ENCODE assay signal across 18 mouse cellular contexts in genomic region chr17:75268506-75268905, GRCm38 (mm10).
DNase-seq lines count a peak whose midpoint lies in the region; ATAC-seq and TF ChIP-seq lines count a peak whose summit lies in the region.
"Had no signal": no experiment of that assay in that cellular context is flagged by ENCODE, and none has a peak within 500 bp of the region (broad histone marks: within the 10 kb centered on the region; RNA-seq: fewer than 3 reads in every experiment).

No protein-coding gene starts in this region.

- no peak for ATAC-seq in forebrain, embryonic 14.5 days
- no peak for ATAC-seq in forebrain, embryonic 11.5 days (replicated peaks; ENCODE audit: low FRiP score)
- ATAC-seq in lung, embryonic 14.5 days (ENCODE audit: insufficient read depth), result no peak
- ATAC-seq: Patski had no signal

- H3K9ac ChIP-seq in forebrain, embryonic 14.5 days (ENCODE audit: low read length), result no peak overlapping the region
- H3K9ac ChIP-seq in forebrain, embryonic 11.5 days (ENCODE audit: low read length), result no peak overlapping the region
- no peak overlapping the region for H3K9ac ChIP-seq in lung, embryonic 14.5 days
- H3K9ac ChIP-seq: heart, embryonic 13.5 days; hindbrain, embryonic 14.5 days; neural tube, embryonic 12.5 days had no signal

- no peak overlapping the region for H3K4me3 ChIP-seq in forebrain, embryonic 14.5 days (ENCODE audit: low read depth, low read length)
- no peak overlapping the region for H3K4me3 ChIP-seq in forebrain, embryonic 11.5 days (ENCODE audit: low read depth, low read length)
- no peak overlapping the region for H3K4me3 ChIP-seq in lung, embryonic 14.5 days (ENCODE audit: low read depth, low read length)
- H3K4me3 ChIP-seq in embryonic fibroblast, embryonic 13.5 days (ENCODE audit: insufficient read depth, low read length), result no peak overlapping the region
- H3K4me3 ChIP-seq: heart, embryonic 13.5 days; neural tube, embryonic 12.5 days had no signal

- peak; percentile 13 for DNase-seq in forebrain, embryonic 14.5 days (ENCODE audit: low spot score)
- no peak for DNase-seq in forebrain, embryonic 11.5 days (ENCODE audit: low spot score)
- DNase-seq in heart, postnatal 4 days, result peak; percentile 12
- no peak for DNase-seq in heart, postnatal 25 days (ENCODE audit: low spot score)
- peak; percentile 41 for DNase-seq in lung, embryonic 14.5 days
- no peak for DNase-seq in lung, postnatal 14 days
- DNase-seq in testis, postnatal 10 days (ENCODE audit: low spot score), result no peak
- DNase-seq: cerebellum, postnatal 36 days; right cerebral cortex, postnatal 14 days; thymus, postnatal 36 days had no signal

- no peak overlapping the region for H3K4me2 ChIP-seq in forebrain, embryonic 14.5 days (ENCODE audit: low read length)
- H3K4me2 ChIP-seq in forebrain, embryonic 11.5 days (ENCODE audit: low read depth, low read length, severe bottlenecking), result no peak overlapping the region
- H3K4me2 ChIP-seq in lung, embryonic 14.5 days, result no peak overlapping the region
- H3K4me2 ChIP-seq: heart, embryonic 13.5 days; hindbrain, embryonic 14.5 days; liver, embryonic 11.5 days; neural tube, embryonic 12.5 days had no signal

- H3K4me1 ChIP-seq in forebrain, embryonic 14.5 days (ENCODE audit: control insufficient read depth, insufficient read depth, low read length), result no peaks in the 10 kb centered on the region
- no peaks in the 10 kb centered on the region for H3K4me1 ChIP-seq in forebrain, embryonic 11.5 days (replicated peaks; ENCODE audit: control insufficient read depth, insufficient read depth, low read length)
- H3K4me1 ChIP-seq in lung, embryonic 14.5 days (ENCODE audit: insufficient read depth), result no peaks in the 10 kb centered on the region
- peaks cover 5% of the 10 kb centered on the region; the same call in 1 of the 2 replicates for H3K4me1 ChIP-seq in embryonic fibroblast, embryonic 13.5 days (ENCODE audit: control insufficient read depth, insufficient read depth, low read length)
- H3K4me1 ChIP-seq: neural tube, embryonic 12.5 days had no signal

- no peak for TF ChIP-seq CTCF in lung, embryonic 14.5 days (IDR thresholded peaks at IDR 0.05; ENCODE audit: low read depth)
- TF ChIP-seq CTCF in embryonic fibroblast, embryonic 13.5 days (IDR thresholded peaks at IDR 0.05; ENCODE audit: borderline replicate concordance, insufficient read depth, low read length), result no peak

- no peaks in the 10 kb centered on the region for H3K9me3 ChIP-seq in forebrain, embryonic 14.5 days (replicated peaks; ENCODE audit: control insufficient read depth, low read length)
- no peaks in the 10 kb centered on the region for H3K9me3 ChIP-seq in forebrain, embryonic 11.5 days (ENCODE audit: control insufficient read depth, low read length)
- H3K9me3 ChIP-seq in lung, embryonic 14.5 days (ENCODE audit: low read depth, low read length), result no peaks in the 10 kb centered on the region
- H3K9me3 ChIP-seq: heart, embryonic 13.5 days; neural tube, embryonic 12.5 days had no signal

- TF ChIP-seq POLR2A in embryonic fibroblast, embryonic 13.5 days (IDR thresholded peaks at IDR 0.05; ENCODE audit: low read depth, low read length), result no peak

- H3K27me3 ChIP-seq in forebrain, embryonic 14.5 days (replicated peaks; ENCODE audit: control insufficient read depth, insufficient read depth, low read length), result no peaks in the 10 kb centered on the region
- H3K27me3 ChIP-seq in forebrain, embryonic 11.5 days (ENCODE audit: control insufficient read depth, insufficient read depth, low read length), result no peaks in the 10 kb centered on the region
- H3K27me3 ChIP-seq in lung, embryonic 14.5 days (ENCODE audit: insufficient read depth, low read length), result no peaks in the 10 kb centered on the region
- H3K27me3 ChIP-seq: heart, embryonic 13.5 days; neural tube, embryonic 12.5 days; Patski had no signal

- 67% methylated on average over 4 of the region's 4 CpGs for WGBS in forebrain, embryonic 14.5 days
- 82% methylated on average over 4 of the region's 4 CpGs for WGBS in forebrain, embryonic 11.5 days
- 75% methylated on average over 4 of the region's 4 CpGs for WGBS in lung, embryonic 14.5 days

- intact Hi-C loops in heart, postnatal 25 days (cut with DNase I), result no loop called here

- H3K36me3 ChIP-seq in forebrain, embryonic 14.5 days (ENCODE audit: control insufficient read depth, insufficient read depth, low read length), result no peaks in the 10 kb centered on the region
- H3K36me3 ChIP-seq in forebrain, embryonic 11.5 days (ENCODE audit: control insufficient read depth, insufficient read depth, low read length), result no peaks in the 10 kb centered on the region
- no peaks in the 10 kb centered on the region for H3K36me3 ChIP-seq in lung, embryonic 14.5 days (ENCODE audit: insufficient read depth)
- H3K36me3 ChIP-seq: neural tube, embryonic 12.5 days had no signal

- no peak overlapping the region for H3K27ac ChIP-seq in forebrain, embryonic 14.5 days (ENCODE audit: low read depth, low read length)
- no peak overlapping the region for H3K27ac ChIP-seq in forebrain, embryonic 11.5 days (ENCODE audit: low read depth, low read length)
- H3K27ac ChIP-seq in lung, embryonic 14.5 days (ENCODE audit: low read depth), result no peak overlapping the region
- H3K27ac ChIP-seq in embryonic fibroblast, embryonic 13.5 days (ENCODE audit: insufficient read depth, low read length), result 0 out of 2 replicates have a peak overlapping the region, but pooled peaks have one; percentile 25
- H3K27ac ChIP-seq: heart, embryonic 13.5 days; hindbrain, embryonic 14.5 days; macrophage; neural tube, embryonic 12.5 days; stomach, postnatal 0 days had no signal

Comparison
In these comparisons a context has a peak if more than half of its experiments do, and no peak if none do; other contexts are left out.
1. DNase-seq: peak in forebrain, embryonic 14.5 days (single experiment), heart, postnatal 4 days (single experiment) and lung, embryonic 14.5 days (single experiment); none in forebrain, embryonic 11.5 days (single experiment), heart, postnatal 25 days (single experiment), lung, postnatal 14 days (single experiment) and testis, postnatal 10 days (single experiment).